Mouse (Mus musculus): ENCODE data around the gene Kalrn.

Kalrn gene

DNA sequence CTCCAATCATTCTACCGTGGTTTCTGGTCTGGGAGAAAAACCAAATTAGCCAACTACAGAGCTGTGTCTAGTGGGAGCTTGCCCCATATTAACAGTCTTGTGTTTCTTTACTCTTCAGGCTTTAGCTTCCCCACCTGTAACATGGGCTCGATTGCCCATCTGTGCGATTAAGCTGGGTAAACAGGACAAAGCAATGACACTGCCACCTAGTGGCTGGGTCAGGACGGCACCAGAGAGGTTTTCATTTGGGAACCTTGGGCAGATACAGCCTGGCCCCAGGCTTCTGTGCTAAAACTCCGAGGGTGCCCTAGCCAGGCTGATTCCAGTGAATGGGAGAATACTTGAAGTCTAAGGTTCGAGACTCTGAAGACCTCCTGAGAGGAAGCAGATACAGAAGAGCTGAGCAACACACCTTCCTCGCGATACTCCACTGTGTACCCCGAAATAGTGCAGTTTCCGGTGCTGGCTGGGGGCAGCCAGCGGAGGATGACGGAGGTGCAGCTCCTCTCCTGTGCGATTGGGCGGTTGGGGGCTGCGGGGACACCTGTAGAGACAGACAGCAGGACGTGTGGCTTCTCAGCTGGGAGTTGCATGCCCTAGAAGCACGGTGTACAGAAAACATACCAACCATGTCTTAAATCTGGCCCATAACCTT, 584.8 kb downstream of the Kalrn start:
- DNase-seq (ENCODE audit: low spot score in 2 of 2), result peak; percentile 51 to 79

DNA sequence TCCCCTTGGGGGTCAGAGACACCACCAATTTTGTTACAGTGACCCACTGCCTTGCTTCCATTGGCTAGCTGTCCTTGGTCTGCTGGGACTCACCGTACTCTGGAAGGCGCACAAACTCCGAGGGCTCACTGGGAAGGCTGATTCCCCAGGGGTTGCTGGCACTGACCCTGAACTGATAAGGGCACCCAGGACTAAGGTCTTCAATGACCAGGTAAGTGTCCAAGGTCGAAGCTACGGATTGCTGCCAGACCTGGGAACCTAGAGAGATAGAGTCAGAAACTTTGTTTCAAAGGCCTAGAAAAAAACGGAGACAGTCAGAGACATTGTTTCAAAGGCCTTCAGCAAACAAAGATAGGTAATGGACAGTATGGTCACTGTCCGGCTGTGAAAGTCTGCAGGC, 586.3 kb downstream of the Kalrn start:
- no peak for DNase-seq (ENCODE audit: low spot score in 2 of 2)

DNA sequence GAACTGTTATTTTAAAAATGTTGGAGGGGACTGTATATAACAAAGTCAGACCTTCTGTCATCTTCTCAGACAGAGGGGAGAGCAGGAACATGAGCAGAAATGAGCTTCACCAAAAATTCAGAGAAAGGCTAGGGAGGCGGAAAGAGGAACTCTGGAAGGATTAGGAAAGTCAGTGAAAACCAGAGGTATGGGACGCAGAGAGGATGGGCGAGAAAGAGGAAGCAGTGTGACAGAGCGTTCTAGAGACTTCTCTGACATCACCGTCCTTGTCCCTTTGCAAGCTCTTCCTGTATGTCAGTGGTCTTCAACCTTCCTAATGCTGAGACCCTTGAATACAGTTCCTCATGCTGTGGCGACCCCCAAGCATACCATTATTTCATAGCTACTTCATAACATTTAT, 588.0 kb downstream of the Kalrn start:
- no peak for DNase-seq (ENCODE audit: low spot score in 2 of 2)

DNA sequence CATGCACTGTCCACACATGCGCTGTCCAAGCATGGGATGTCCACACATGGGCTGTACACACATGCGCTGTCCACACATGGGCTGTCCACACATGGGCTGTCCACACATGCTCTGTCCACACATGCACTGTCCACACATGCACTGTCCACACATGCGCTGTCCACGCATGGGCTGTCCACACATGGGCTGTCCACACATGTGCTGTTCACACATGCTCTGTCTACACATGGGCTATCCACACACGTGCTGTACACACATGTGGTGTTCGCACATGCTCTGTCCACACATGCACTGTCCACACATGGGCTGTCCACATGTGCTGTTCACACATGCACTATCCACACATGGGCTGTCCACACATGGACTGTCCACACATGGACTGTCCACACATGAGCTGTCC, 589.6 kb downstream of the Kalrn start:
- no peak for DNase-seq (ENCODE audit: low spot score in 2 of 2)

- no peak for DNase-seq (ENCODE audit: low spot score in 2 of 2)
Measured at GRCm38 (mm10) chr16:33979855-33980254, 593.5 kb downstream of the Kalrn start.

GRCm38 (mm10) chr16:33967283-33967640, 606.1 kb downstream of the Kalrn start:
- DNase-seq (ENCODE audit: low spot score in 2 of 2), result no peak

DNA sequence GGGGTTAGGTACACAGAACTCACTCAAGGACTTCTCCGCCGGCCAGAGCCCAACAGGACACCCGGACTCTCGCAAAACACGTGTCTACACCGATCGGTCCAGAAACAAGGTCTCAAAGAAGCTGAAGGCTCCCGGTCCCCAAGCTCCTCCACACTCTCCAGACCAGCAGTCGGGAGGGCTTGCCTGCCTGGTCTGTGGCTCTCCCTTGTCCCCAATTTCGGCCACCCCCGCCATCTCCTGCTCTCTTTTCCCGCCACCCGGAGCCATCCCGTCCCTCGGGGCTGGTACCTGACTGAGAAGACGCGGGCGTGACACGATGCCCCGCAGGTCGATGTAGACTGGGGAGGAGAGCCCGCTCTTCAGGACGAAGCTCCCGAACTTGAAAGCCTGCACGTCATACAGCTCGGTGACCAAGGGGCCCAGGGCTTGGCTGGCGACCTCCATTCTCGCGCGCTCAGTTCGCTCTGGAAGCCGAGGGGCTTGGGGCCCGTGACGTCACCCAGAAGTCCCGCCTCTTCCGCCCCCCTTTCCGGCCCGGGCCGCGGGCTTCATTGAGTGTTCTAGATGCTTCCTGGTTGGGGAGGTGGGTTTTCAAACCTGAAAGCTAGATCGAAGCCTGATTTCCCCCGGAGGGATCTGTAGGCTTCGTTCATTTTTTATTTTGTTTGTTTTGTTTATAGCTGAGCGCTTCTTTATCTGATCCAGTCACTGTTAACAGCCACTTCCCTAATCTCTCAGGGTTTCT, 606.6 kb downstream of the Kalrn start, which contains the start of gene Umps:
Gene Umps (minus strand): TSS at position 501 of the 745 bp plus-strand sequence.
- peak; percentile 79 to 90 for DNase-seq (ENCODE audit: low spot score in 2 of 2)

DNA sequence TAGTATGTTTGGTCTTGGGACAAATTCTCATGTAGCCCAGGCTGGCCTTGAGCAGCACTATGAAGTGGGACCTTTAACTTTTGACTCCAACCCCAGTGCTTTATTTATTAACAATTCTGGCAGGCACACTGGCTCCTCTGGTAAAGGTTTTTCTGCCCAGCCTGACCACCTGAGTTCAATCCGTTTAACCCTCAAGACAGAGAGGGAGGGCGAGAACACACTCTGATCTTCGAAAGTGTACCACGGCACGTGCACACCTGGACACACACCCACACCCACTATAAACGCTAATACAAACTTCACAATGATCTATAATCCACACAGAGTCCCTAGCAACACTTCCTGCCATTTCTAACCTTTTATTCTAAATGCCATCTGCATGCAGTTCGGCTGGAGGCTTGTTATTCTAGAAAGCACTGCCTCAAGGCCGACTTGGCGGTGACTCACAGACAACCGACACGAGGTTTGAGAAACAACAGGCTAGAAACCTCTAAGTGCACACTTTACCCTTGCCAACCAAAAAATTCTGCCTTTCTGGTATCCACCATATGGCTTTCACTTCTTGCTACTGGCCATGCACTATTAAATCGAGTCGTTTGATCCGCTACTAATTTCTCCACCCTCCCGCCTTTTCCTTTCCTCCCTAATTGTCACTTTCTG, 607.3 kb downstream of the Kalrn start:
- no peak for DNase-seq (ENCODE audit: low spot score in 2 of 2)

GRCm38 (mm10) chr16:33963509-33963908, 609.8 kb downstream of the Kalrn start:
- DNase-seq (ENCODE audit: low spot score in 2 of 2), result no peak

GRCm38 (mm10) chr16:33954793-33955192, 618.5 kb downstream of the Kalrn start:
- DNase-seq (ENCODE audit: low spot score in 2 of 2), result no peak

DNA sequence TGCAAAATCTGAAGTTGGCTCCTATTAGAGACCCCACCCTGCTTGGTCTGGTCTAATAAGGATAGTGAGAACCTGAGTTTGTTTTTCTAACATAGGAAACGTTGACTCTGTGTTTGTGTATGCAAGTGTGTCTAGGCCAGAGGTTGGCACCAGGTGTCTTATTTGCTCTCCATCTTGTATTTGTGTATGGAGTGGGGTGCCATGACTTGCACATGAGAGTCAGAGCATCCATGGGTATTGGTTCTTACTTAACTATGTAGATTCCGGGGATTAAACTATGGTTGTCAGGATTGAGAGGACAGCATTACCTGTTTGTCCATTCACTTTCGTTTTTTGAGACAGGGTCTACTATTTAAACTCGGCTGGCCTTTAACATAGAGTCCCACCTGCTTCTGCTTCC, 620.3 kb downstream of the Kalrn start:
- DNase-seq (ENCODE audit: low spot score in 2 of 2), result no peak

- DNase-seq (ENCODE audit: low spot score in 2 of 2), result peak; percentile 73 to 88
Measured at GRCm38 (mm10) chr16:33950830-33951229, 622.5 kb downstream of the Kalrn start.

GRCm38 (mm10) chr16:33950386-33950785, 622.9 kb downstream of the Kalrn start:
- DNase-seq (ENCODE audit: low spot score in 2 of 2), result no peak

DNA sequence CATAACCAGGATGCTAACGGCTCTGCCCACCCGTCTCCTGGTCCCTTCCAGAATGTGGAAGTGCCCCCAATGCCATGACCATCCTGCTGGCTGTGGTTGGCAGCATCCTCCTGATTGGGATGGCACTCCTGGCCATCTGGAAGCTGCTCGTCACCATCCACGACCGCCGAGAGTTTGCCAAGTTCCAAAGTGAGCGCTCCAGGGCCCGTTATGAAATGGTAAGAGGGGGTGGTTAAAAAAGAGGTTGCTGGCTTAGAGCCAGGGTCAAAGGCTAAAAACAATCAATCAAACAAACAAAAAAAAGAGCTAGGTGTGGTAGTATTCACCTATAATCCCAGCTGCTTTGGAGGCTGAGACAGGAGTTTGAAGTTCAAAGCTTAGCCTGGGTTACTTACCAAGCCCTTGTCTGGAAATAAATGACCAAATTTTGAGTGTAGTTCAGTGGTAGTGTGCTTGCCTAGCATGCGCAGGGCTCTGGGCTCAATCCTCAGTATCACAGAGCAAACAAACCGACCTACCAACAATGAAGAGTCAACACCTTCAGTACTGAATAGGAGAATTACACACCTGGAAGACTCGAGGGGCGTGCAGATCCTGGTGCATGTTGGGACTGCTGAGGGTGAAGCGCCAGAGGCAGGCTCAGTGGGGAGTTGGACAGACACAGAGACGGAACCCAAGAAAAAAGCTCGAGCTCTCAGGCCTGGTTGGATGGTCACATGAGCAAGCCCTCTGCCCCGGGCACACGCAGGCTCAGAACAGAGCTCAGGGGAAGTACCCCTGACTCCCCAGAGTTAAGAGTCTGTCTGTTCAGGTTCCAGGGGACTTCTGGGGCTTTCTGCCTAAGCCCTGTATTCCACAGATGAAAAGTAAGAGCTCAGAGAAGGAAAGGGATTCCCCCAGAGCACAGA, 625.4 kb downstream of the Kalrn start:
- no peak for DNase-seq (ENCODE audit: low spot score in 2 of 2)

- DNase-seq (ENCODE audit: low spot score in 2 of 2), result no peak
Measured at GRCm38 (mm10) chr16:33946021-33946420, 627.3 kb downstream of the Kalrn start.

DNA sequence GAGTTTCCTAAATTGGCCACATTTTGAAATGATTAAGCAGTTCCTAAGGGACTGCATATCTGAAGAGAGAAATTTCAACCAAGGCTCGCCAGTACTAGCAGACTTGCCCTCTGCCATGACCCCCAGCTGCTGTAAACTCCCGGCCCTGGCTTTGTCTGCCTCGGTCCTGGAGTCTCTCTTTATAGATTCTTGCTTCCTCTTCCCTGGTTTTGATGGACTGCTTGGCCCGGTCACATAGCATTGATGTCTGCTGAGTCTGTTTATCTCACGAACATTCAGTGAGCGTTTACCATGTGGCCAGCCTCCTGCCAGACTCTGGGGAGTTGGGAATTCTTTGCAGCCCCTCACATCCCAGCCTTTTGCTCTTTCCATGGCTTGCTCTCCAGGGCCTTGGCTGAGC, 628.6 kb downstream of the Kalrn start:
- no peak for DNase-seq (ENCODE audit: low spot score in 2 of 2)

GRCm38 (mm10) chr16:33944126-33944525, 629.2 kb downstream of the Kalrn start:
- no peak for DNase-seq (ENCODE audit: low spot score in 2 of 2)

GRCm38 (mm10) chr16:33943388-33943787, 629.9 kb downstream of the Kalrn start:
- no peak for DNase-seq (ENCODE audit: low spot score in 2 of 2)

DNA sequence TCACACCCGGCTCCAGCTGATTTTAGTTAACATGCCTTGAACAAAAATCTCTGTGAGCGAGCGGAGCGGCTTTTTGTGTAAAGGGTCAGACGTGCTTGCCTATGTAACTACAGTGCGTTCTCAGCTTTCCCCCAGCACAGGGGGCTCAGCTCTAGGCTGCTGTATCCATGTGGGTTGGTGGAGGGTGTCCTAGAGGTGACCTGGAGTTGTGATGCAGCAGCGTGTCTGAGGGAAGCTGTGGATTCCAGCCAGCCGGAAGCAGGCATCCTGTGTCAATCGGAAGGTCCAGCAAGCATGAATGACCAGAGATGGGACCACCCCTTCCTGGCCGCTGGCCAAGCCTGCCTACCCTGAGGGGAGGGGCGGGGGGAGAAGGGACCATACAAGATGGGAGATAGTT, 631.0 kb downstream of the Kalrn start:
- no peak for DNase-seq (ENCODE audit: low spot score in 2 of 2)

GRCm38 (mm10) chr16:33941271-33941781, 632.0 kb downstream of the Kalrn start:
- DNase-seq (ENCODE audit: low spot score in 2 of 2), result no peak

GRCm38 (mm10) chr16:33940095-33940494, 633.2 kb downstream of the Kalrn start:
- no peak for DNase-seq (ENCODE audit: low spot score in 2 of 2)

DNA sequence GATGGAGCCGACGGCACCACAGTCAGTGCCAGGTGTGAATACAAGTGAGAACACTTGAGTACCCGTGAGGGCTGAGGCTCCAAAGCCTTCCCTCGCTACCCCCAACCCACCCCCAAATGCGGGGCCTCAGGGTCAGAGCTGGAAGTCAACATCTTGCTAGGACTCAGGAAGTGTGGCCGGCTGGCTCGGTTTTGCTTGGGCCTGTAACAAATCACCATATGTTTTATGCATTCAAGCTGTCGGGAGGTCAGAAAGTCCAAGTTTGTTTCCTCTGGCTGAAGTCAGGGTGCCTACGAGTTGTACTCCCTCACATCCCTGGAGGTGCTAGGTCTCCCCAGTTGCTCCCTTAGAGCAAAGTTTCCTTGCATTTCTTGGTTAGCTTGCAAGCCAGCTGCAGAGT, 633.7 kb downstream of the Kalrn start:
- no peak for DNase-seq (ENCODE audit: low spot score in 2 of 2)

Measured in spleen, postnatal 4 days (tissue).